Mouse (Mus musculus): ENCODE results near the gene Ecel1.

GRCm38 (mm10) chr1:87183998-87184750 lies 27.9 kb upstream of the Ecel1 start:
- TF ChIP-seq CTCF (IDR thresholded peaks at IDR 0.05; ENCODE audit: low read depth) (no peak), EP300 (IDR thresholded peaks at IDR 0.05; ENCODE audit: low read depth) (no peak)

Measured in liver, postnatal 0 days (tissue).